Mouse (Mus musculus) embryonic fibroblast, embryonic 13.5 days (primary cell): ENCODE results near the gene Oprm1.

Experiments
- CTCF ChIP-seq: IDR thresholded peaks from 2 replicates; pipeline ENCODE4 v1.5.1; 2011; ENCODE audit warnings: mild to moderate bottlenecking, control low read depth, low read length, moderate library complexity, borderline replicate concordance; ENCODE audit not compliant: insufficient read depth
- POLR2A ChIP-seq: IDR thresholded peaks from 2 replicates; pipeline ENCODE4 v1.6.1; 2011; ENCODE audit warnings: low read depth, mild to moderate bottlenecking, control low read depth, low read length, moderate library complexity

GRCm38 (mm10) chr10:6978733-6979132 is 220.4 kb downstream of the Oprm1 start:
- TF ChIP-seq POLR2A = no peak
- no peak for TF ChIP-seq CTCF
